Mouse (Mus musculus): ENCODE results near the gene Adgrl2. TPM values are rescaled to one million over a fixed set of nuclear protein-coding genes. Genes with fewer than 3 reads are reported as not detected.

Gene Adgrl2
- polyA plus RNA-seq, 1 experiment from 2014 or later, result 42.5 TPM

DNA sequence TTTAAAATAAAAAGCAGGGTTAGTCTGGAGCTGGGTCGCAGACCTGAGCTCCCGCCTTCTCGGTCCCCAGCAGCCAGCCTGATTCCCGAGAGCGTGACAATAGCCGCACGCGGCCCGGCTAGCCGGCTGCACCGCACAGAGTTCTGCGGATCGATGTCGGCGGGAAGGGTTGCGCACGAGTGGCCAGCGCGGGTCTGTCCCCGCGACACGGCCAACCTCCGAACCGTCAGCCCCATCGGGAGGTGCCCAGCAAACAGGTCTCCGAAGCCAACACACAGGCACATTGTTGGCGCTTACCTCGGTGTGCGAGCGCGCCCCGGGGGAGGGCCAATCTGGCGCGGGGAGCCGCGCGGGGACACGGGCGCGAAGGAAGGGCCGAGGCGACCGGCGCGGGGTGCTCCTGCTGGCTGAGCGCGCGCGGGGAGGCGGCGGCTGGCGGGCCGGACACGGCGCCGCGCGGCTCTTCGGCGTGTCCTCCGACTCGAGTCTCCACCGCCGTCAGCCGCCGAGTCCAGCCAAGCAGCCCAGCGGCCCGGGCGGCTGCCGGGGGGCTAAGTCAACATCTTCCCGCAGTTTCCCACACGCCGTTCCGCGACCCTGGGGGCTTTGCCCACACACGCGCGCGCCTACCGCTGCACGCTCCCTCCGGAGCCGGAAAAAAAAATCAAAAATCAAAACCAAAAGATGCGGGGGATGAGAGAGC is 1.9 kb downstream of the Adgrl2 start:
- no peak for TF ChIP-seq CTCF (IDR thresholded peaks at IDR 0.05; ENCODE audit: low read depth)

DNA sequence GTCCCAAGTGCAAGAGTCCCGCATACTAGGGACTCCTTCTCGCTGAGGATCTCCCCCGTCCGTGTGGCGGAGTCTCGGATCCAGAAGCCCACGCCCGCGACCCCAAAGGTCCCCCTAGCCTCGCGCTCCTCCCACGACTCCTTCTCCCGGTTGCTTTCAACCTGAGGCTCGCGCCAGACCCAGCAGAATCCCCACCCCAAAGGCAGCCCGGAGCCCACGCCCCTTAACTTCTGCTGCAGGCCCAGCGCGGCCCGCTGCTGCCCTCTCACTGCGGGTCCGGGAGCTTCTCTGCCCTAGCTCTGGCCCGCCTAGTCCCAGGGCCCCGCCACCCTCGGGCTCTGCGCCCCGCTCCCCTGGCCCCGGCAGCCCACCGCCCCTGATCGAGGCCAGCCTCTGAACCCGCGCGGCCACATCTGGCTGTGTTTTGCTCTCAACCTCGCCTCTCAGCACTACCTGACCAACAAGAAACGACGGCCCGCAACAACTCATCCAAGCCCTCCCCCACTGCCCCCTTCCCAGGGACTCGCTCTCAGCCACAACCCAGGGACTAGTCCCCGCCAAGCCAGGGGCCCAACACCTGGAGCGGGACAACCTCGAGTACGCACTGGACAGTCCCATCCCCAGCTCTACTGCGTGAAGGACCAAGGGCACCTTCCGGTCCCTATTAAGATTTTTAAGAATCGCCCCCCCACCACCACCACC is 2.6 kb downstream of the Adgrl2 start:
- WGBS, result under 1% methylated on average over 45 of the region's 45 CpGs

More for the DNA sequence above, 1.9 kb downstream of the Adgrl2 start:
- no peaks in the 10 kb centered on the region for H3K36me3 ChIP-seq (ENCODE audit: insufficient read depth, low read length)
- peak overlapping the region; percentile 92 for H3K9ac ChIP-seq (ENCODE audit: low read depth, low read length)
- peak; percentile 39 for DNase-seq (ENCODE audit: low spot score)
- H3K4me2 ChIP-seq (ENCODE audit: low read length), result peak overlapping the region; percentile 89
- no peaks in the 10 kb centered on the region for H3K9me3 ChIP-seq (replicated peaks; ENCODE audit: low read length)
- peak overlapping the region; percentile 98 for H3K27ac ChIP-seq
- ATAC-seq (replicated peaks; ENCODE audit: low FRiP score, low read depth), result peak; percentile 4; the same call in 1 of the 2 replicates
- under 1% methylated on average over 84 of the region's 84 CpGs for WGBS
- H3K27me3 ChIP-seq (ENCODE audit: insufficient read depth, low read length), result no peaks in the 10 kb centered on the region
- peaks cover 4% of the 10 kb centered on the region; the same call in 1 of the 2 replicates for H3K4me1 ChIP-seq (replicated peaks; ENCODE audit: insufficient read depth, low read length)
- H3K4me3 ChIP-seq (replicated peaks; ENCODE audit: low read depth, low read length), result peak overlapping the region; percentile 97

GRCm38 (mm10) chr3:148986894-148987590 is 3.3 kb downstream of the Adgrl2 start:
- Histone ChIP-seq H3K4me3 (replicated peaks; ENCODE audit: low read depth, low read length) (peak overlapping the region; percentile 97), H3K27me3 (ENCODE audit: insufficient read depth, low read length) (no peaks in the 10 kb centered on the region), H3K27ac (peak overlapping the region; percentile 98), H3K9ac (ENCODE audit: low read depth, low read length) (peak overlapping the region; percentile 92), H3K9me3 (replicated peaks; ENCODE audit: low read length) (no peaks in the 10 kb centered on the region), H3K36me3 (ENCODE audit: insufficient read depth, low read length) (no peaks in the 10 kb centered on the region), H3K4me1 (replicated peaks; ENCODE audit: insufficient read depth, low read length) (peaks cover 4% of the 10 kb centered on the region; the same call in 1 of the 2 replicates), H3K4me2 (ENCODE audit: low read length) (peak overlapping the region; percentile 89)
- ATAC-seq (replicated peaks; ENCODE audit: low FRiP score, low read depth) (no peak), DNase-seq (ENCODE audit: low spot score) (peak; percentile 69)
- 0% methylated on average over 27 of the region's 27 CpGs for WGBS
- TF ChIP-seq CTCF (IDR thresholded peaks at IDR 0.05; ENCODE audit: low read depth), result no peak

More for the DNA sequence above, 2.6 kb downstream of the Adgrl2 start:
- no peaks in the 10 kb centered on the region for H3K27me3 ChIP-seq (ENCODE audit: insufficient read depth, low read length)
- DNase-seq (ENCODE audit: low spot score), result peak; percentile 96
- H3K4me2 ChIP-seq (ENCODE audit: low read length), result peak overlapping the region; percentile 89
- H3K4me1 ChIP-seq (replicated peaks; ENCODE audit: insufficient read depth, low read length), result peaks cover 4% of the 10 kb centered on the region; the same call in 1 of the 2 replicates
- peak; percentile 55 for ATAC-seq (replicated peaks; ENCODE audit: low FRiP score, low read depth)
- H3K9me3 ChIP-seq (replicated peaks; ENCODE audit: low read length), result no peaks in the 10 kb centered on the region
- peak overlapping the region; percentile 92 for H3K9ac ChIP-seq (ENCODE audit: low read depth, low read length)
- H3K36me3 ChIP-seq (ENCODE audit: insufficient read depth, low read length), result no peaks in the 10 kb centered on the region
- TF ChIP-seq CTCF (IDR thresholded peaks at IDR 0.05; ENCODE audit: low read depth), result peak; percentile 78
- peak overlapping the region; percentile 97 for H3K4me3 ChIP-seq (replicated peaks; ENCODE audit: low read depth, low read length)
- peak overlapping the region; percentile 98 for H3K27ac ChIP-seq

- Histone ChIP-seq H3K36me3 (ENCODE audit: insufficient read depth, low read length) (no peaks in the 10 kb centered on the region), H3K4me3 (replicated peaks; ENCODE audit: low read depth, low read length) (peak overlapping the region; percentile 97), H3K4me1 (replicated peaks; ENCODE audit: insufficient read depth, low read length) (peaks cover 8% of the 10 kb centered on the region), H3K27me3 (ENCODE audit: insufficient read depth, low read length) (no peaks in the 10 kb centered on the region), H3K9me3 (replicated peaks; ENCODE audit: low read length) (no peaks in the 10 kb centered on the region), H3K9ac (ENCODE audit: low read depth, low read length) (peak overlapping the region; percentile 92), H3K4me2 (ENCODE audit: low read length) (peak overlapping the region; percentile 89), H3K27ac (no peak overlapping the region)
- no peak for TF ChIP-seq CTCF (IDR thresholded peaks at IDR 0.05; ENCODE audit: low read depth)
- ATAC-seq (replicated peaks; ENCODE audit: low FRiP score, low read depth) (no peak), DNase-seq (ENCODE audit: low spot score) (peak; percentile 22)
- 9% methylated on average over 17 of the region's 17 CpGs for WGBS
These were observed 4.0 kb downstream of the Adgrl2 start for GRCm38 (mm10) chr3:148986296-148986893.

GRCm38 (mm10) chr3:148984326-148984725 is 6.0 kb downstream of the Adgrl2 start:
- DNase-seq (ENCODE audit: low spot score), result no peak
- 38% methylated on average over 6 of the region's 6 CpGs for WGBS
- H3K4me2 ChIP-seq (ENCODE audit: low read length), result peak overlapping the region; percentile 34

DNA sequence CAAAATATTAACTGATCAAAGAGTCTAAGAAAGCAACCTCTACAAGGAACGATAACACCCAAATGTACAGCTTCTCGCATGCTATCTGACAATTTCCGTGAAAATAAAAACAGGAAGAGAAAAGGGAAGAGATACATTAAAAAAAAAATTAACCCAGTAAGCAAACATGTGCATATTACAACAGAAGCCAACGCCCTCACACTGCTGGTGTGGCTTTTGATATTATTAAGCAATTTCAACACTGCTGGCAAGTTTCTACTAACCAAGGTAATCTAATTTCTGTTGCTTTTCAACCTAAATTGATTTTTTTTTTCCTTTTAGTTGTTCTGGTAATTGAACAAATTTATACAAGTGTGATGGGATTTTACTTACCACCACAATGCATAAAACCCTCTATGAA is 8.0 kb downstream of the Adgrl2 start:
- H3K9me3 ChIP-seq (replicated peaks; ENCODE audit: low read length), result no peaks in the 10 kb centered on the region

More at GRCm38 (mm10) chr3:148984326-148984725, 6.0 kb downstream of the Adgrl2 start:
- H3K27me3 ChIP-seq (ENCODE audit: insufficient read depth, low read length), result no peaks in the 10 kb centered on the region
- H3K9me3 ChIP-seq (replicated peaks; ENCODE audit: low read length), result no peaks in the 10 kb centered on the region
- no peak overlapping the region for H3K9ac ChIP-seq (ENCODE audit: low read depth, low read length)
- H3K4me3 ChIP-seq (replicated peaks; ENCODE audit: low read depth, low read length), result no peak overlapping the region
- no peak for ATAC-seq (replicated peaks; ENCODE audit: low FRiP score, low read depth)
- no peak for TF ChIP-seq CTCF (IDR thresholded peaks at IDR 0.05; ENCODE audit: low read depth)
- no peak overlapping the region for H3K27ac ChIP-seq
- H3K4me1 ChIP-seq (replicated peaks; ENCODE audit: insufficient read depth, low read length), result peaks cover 8% of the 10 kb centered on the region
- no peaks in the 10 kb centered on the region for H3K36me3 ChIP-seq (ENCODE audit: insufficient read depth, low read length)

More for the DNA sequence above, 8.0 kb downstream of the Adgrl2 start:
- H3K27me3 ChIP-seq (ENCODE audit: insufficient read depth, low read length), result no peaks in the 10 kb centered on the region
- H3K9ac ChIP-seq (ENCODE audit: low read depth, low read length), result no peak overlapping the region
- H3K36me3 ChIP-seq (ENCODE audit: insufficient read depth, low read length), result no peaks in the 10 kb centered on the region
- 56% methylated on average over 4 of the region's 4 CpGs for WGBS
- no peak for ATAC-seq (replicated peaks; ENCODE audit: low FRiP score, low read depth)
- no peak overlapping the region for H3K4me2 ChIP-seq (ENCODE audit: low read length)
- DNase-seq (ENCODE audit: low spot score), result no peak
- TF ChIP-seq CTCF (IDR thresholded peaks at IDR 0.05; ENCODE audit: low read depth), result no peak
- no peak overlapping the region for H3K4me3 ChIP-seq (replicated peaks; ENCODE audit: low read depth, low read length)
- no peak overlapping the region for H3K27ac ChIP-seq
- H3K4me1 ChIP-seq (replicated peaks; ENCODE audit: insufficient read depth, low read length), result peaks cover 8% of the 10 kb centered on the region

Data from kidney, postnatal 0 days (tissue).